Mouse (Mus musculus): Measurements from ENCODE around the gene Ctnnb1. TPM values are rescaled to one million over a fixed set of nuclear protein-coding genes. Genes with fewer than 3 reads are reported as not detected.

Gene Ctnnb1
- total and polyA plus RNA-seq, 3 experiments = 197 to 383 (median 290) TPM

GRCm38 (mm10) chr9:120961969-120962700 lies 33.1 kb downstream of the Ctnnb1 start:
- Histone ChIP-seq H3K36me3 (replicated peaks in 1 of 2; ENCODE audit: control insufficient read depth in 1 of 2, insufficient read depth in 1 of 2, low read length in 1 of 2) (peaks cover 90 to 100% of the 10 kb centered on the region in 2 experiments), H3K27me3 (replicated peaks) (no peaks in the 10 kb centered on the region), H3K4me1 (ENCODE audit: control insufficient read depth in 1 of 2, insufficient read depth in 2 of 2) (peaks cover 11 to 31% of the 10 kb centered on the region in 2 experiments), H3K9ac (ENCODE audit: insufficient read depth, low read depth) (no peak overlapping the region), H3K79me2 (replicated peaks; ENCODE audit: control insufficient read depth, extremely low read depth, insufficient read depth, poor library complexity, severe bottlenecking) (no peaks in the 10 kb centered on the region), H3K4me2 (ENCODE audit: insufficient read depth, low read depth, poor library complexity, severe bottlenecking) (no peak overlapping the region), H3K4me3 (replicated peaks in 1 of 3; ENCODE audit: low read depth in 2 of 3, low read length in 2 of 3, poor library complexity in 1 of 3) (no peak overlapping the region), H3K27ac (ENCODE audit: insufficient read depth, low read depth) (peak overlapping the region; percentile 46; the same call in 1 of the 2 replicates), H3K9me3 (replicated peaks; ENCODE audit: low read length) (no peaks in the 10 kb centered on the region)
- in situ Hi-C loops (cut with MboI; ENCODE audit: low pct_ligation_motif_present, low pct_unique_long_range_greater_than_20kb, low sequenced_read_pairs) (no loop called here), dilution Hi-C loops (cut with MboI; ENCODE audit: extremely low pct_ligation_motif_present, extremely low pct_unique_long_range_greater_than_20kb, low sequenced_read_pairs) (no loop called here)
- TF ChIP-seq ETS1 (conservative IDR thresholded peaks at IDR 0.05; ENCODE audit: low read depth, low read length) = no peak
- TF ChIP-seq E2F4 (IDR thresholded peaks at IDR 0.05; ENCODE audit: insufficient replicate concordance, low read depth, low read length) = no peak
- no peak for TF ChIP-seq PAX5 (IDR thresholded peaks at IDR 0.05; ENCODE audit: low read length)
- no peak for TF ChIP-seq RCOR1 (conservative IDR thresholded peaks at IDR 0.05; ENCODE audit: low read depth, low read length)
- no peak for TF ChIP-seq USF1 (IDR thresholded peaks at IDR 0.05; ENCODE audit: low read depth, low read length)
- no peak for TF ChIP-seq EP300 (IDR thresholded peaks at IDR 0.05; ENCODE audit: low read length)
- peak; percentile 55 for TF ChIP-seq IRF4 (IDR thresholded peaks at IDR 0.05; ENCODE audit: low read depth, low read length)
- DNase-seq (ENCODE audit: extremely low read depth) = peak; percentile 56

DNA sequence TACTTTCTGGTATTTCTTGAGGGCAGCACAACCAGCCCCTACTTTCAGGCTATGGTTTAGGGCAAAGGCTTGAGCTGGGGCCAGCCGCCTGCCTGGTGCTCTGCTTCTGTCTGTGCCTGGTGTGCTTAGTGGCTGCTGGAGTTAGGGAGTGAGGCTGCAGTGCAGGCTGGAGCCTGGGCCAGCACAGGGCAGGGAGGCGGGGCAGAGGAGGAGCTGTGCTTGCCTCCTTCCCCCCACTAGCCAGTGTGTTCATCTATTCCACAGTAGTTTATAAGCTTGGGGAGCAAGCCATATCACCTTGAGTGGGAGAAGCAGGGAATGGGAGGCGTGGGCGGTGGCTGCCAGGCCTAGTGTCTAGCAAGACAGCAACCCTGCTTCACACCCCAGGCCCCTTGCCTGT lies 34.1 kb downstream of the Ctnnb1 start:
- DNase-seq (ENCODE audit: extremely low read depth) = no peak
- H3K4me2 ChIP-seq (ENCODE audit: insufficient read depth, low read depth, poor library complexity, severe bottlenecking) = no peak overlapping the region
- peaks cover 11 to 31% of the 10 kb centered on the region in 2 experiments for H3K4me1 ChIP-seq (ENCODE audit: control insufficient read depth in 1 of 2, insufficient read depth in 2 of 2)
- no peaks in the 10 kb centered on the region for H3K9me3 ChIP-seq (replicated peaks; ENCODE audit: low read length)
- TF ChIP-seq MXI1 (IDR thresholded peaks at IDR 0.05; ENCODE audit: low read depth, low read length) (no peak), JUND (conservative IDR thresholded peaks at IDR 0.05; ENCODE audit: low read depth, low read length) (no peak), RCOR1 (conservative IDR thresholded peaks at IDR 0.05; ENCODE audit: low read depth, low read length) (no peak), MAFK (IDR thresholded peaks at IDR 0.05; ENCODE audit: insufficient replicate concordance, low read length) (no peak), USF1 (IDR thresholded peaks at IDR 0.05; ENCODE audit: low read depth, low read length) (no peak), ZMIZ1 (IDR thresholded peaks at IDR 0.05; ENCODE audit: low read depth, low read length) (no peak), POLR2AphosphoS2 (IDR thresholded peaks at IDR 0.05; ENCODE audit: low read depth, low read length) (no peak), EP300 (IDR thresholded peaks at IDR 0.05; ENCODE audit: low read length) (no peak), NELFE (IDR thresholded peaks at IDR 0.05; ENCODE audit: low read depth, low read length) (no peak), PAX5 (IDR thresholded peaks at IDR 0.05; ENCODE audit: low read length) (no peak)
- H3K36me3 ChIP-seq (replicated peaks in 1 of 2; ENCODE audit: control insufficient read depth in 1 of 2, insufficient read depth in 1 of 2, low read length in 1 of 2) = peaks cover 86 to 97% of the 10 kb centered on the region in 2 experiments
- H3K4me3 ChIP-seq (replicated peaks in 1 of 3; ENCODE audit: low read depth in 2 of 3, low read length in 2 of 3, poor library complexity in 1 of 3) = no peak overlapping the region
- no peaks in the 10 kb centered on the region for H3K27me3 ChIP-seq (replicated peaks)
- H3K9ac ChIP-seq (ENCODE audit: insufficient read depth, low read depth) = no peak overlapping the region
- in situ Hi-C loops (cut with MboI; ENCODE audit: low pct_ligation_motif_present, low pct_unique_long_range_greater_than_20kb, low sequenced_read_pairs) = no loop called here
- dilution Hi-C loops (cut with MboI; ENCODE audit: extremely low pct_ligation_motif_present, extremely low pct_unique_long_range_greater_than_20kb, low sequenced_read_pairs) = no loop called here
- no peak overlapping the region for H3K27ac ChIP-seq (ENCODE audit: insufficient read depth, low read depth)
- H3K79me2 ChIP-seq (replicated peaks; ENCODE audit: control insufficient read depth, extremely low read depth, insufficient read depth, poor library complexity, severe bottlenecking) = no peaks in the 10 kb centered on the region
